Mouse (Mus musculus): Measurements from ENCODE around the gene Pip5k1b.

Pip5k1b gene

GRCm38 (mm10) chr19:24476461-24476860 lies 79.2 kb downstream of the Pip5k1b start:
- DNase-seq (ENCODE audit: low read depth): peak; percentile 59

GRCm38 (mm10) chr19:24475281-24475680 lies 80.4 kb downstream of the Pip5k1b start:
- DNase-seq (ENCODE audit: low read depth): no peak

GRCm38 (mm10) chr19:24472512-24472911 lies 83.2 kb downstream of the Pip5k1b start:
- no peak for DNase-seq (ENCODE audit: low read depth)

GRCm38 (mm10) chr19:24471538-24471937 lies 84.1 kb downstream of the Pip5k1b start:
- peak; percentile 21 for DNase-seq (ENCODE audit: low read depth)

- no peak for DNase-seq (ENCODE audit: low read depth)
Observed at GRCm38 (mm10) chr19:24469216-24469615, 86.5 kb downstream of the Pip5k1b start.

GRCm38 (mm10) chr19:24468616-24469015 lies 87.1 kb downstream of the Pip5k1b start:
- DNase-seq (ENCODE audit: low read depth): no peak

GRCm38 (mm10) chr19:24463011-24463410 lies 92.7 kb downstream of the Pip5k1b start:
- DNase-seq (ENCODE audit: low read depth): no peak

GRCm38 (mm10) chr19:24456591-24457231 lies 99.0 kb downstream of the Pip5k1b start:
- no peak for DNase-seq (ENCODE audit: low read depth)

GRCm38 (mm10) chr19:24455249-24455960 lies 100.3 kb downstream of the Pip5k1b start:
- DNase-seq (ENCODE audit: low read depth): no peak

- DNase-seq (ENCODE audit: low read depth): no peak
Observed at GRCm38 (mm10) chr19:24454451-24454850, 101.2 kb downstream of the Pip5k1b start.

- DNase-seq (ENCODE audit: low read depth): no peak
Observed at GRCm38 (mm10) chr19:24453379-24453778, 102.3 kb downstream of the Pip5k1b start.

- DNase-seq (ENCODE audit: low read depth): no peak
Observed at GRCm38 (mm10) chr19:24452441-24452898, 103.2 kb downstream of the Pip5k1b start.

- DNase-seq (ENCODE audit: low read depth): no peak
Observed at GRCm38 (mm10) chr19:24451626-24452025, 104.0 kb downstream of the Pip5k1b start.

- no peak for DNase-seq (ENCODE audit: low read depth)
Observed at GRCm38 (mm10) chr19:24450740-24451139, 104.9 kb downstream of the Pip5k1b start.

- DNase-seq (ENCODE audit: low read depth): no peak
Observed at GRCm38 (mm10) chr19:24444322-24444721, 111.3 kb downstream of the Pip5k1b start.

- no peak for DNase-seq (ENCODE audit: low read depth)
Observed at GRCm38 (mm10) chr19:24439715-24440114, 116.0 kb downstream of the Pip5k1b start.

GRCm38 (mm10) chr19:24434291-24434690 lies 121.4 kb downstream of the Pip5k1b start:
- DNase-seq (ENCODE audit: low read depth): no peak

GRCm38 (mm10) chr19:24432447-24432846 lies 123.2 kb downstream of the Pip5k1b start:
- DNase-seq (ENCODE audit: low read depth): no peak

- no peak for DNase-seq (ENCODE audit: low read depth)
Observed at GRCm38 (mm10) chr19:24431381-24431780, 124.3 kb downstream of the Pip5k1b start.

GRCm38 (mm10) chr19:24428011-24428410 lies 127.7 kb downstream of the Pip5k1b start:
- no peak for DNase-seq (ENCODE audit: low read depth)

GRCm38 (mm10) chr19:24427258-24427657 lies 128.4 kb downstream of the Pip5k1b start:
- DNase-seq (ENCODE audit: low read depth): no peak

GRCm38 (mm10) chr19:24426759-24427181 lies 128.9 kb downstream of the Pip5k1b start:
- DNase-seq (ENCODE audit: low read depth): no peak

GRCm38 (mm10) chr19:24418030-24418429 lies 137.6 kb downstream of the Pip5k1b start:
- DNase-seq (ENCODE audit: low read depth): no peak

- DNase-seq (ENCODE audit: low read depth): no peak
Observed at GRCm38 (mm10) chr19:24417659-24418004, 138.0 kb downstream of the Pip5k1b start.

All from 416B (cell line).